Mouse (Mus musculus): ENCODE data around the gene Clrn3.

- no peak for TF ChIP-seq CTCF (IDR thresholded peaks at IDR 0.05; ENCODE audit: extremely low read depth, insufficient read length, insufficient replicate concordance, low read depth, low read length)
- peak; percentile 50; the same call in 1 of the 2 replicates for TF ChIP-seq POLR2A (IDR thresholded peaks at IDR 0.05; ENCODE audit: low read depth, low read length)
These were observed 6.2 kb upstream of the Clrn3 start for GRCm38 (mm10) chr7:135534548-135535189.

Measured in small intestine, adult 2 months (tissue).